Mouse (Mus musculus) yolk sac, embryonic 10.5 days (tissue): Measurements from ENCODE around the gene Cyp11a1.

Source experiments
- DNase-seq: peaks from one replicate; pipeline ENCODE4 v3.0.0-alpha.2; 2017; ENCODE audit warnings: low spot score

The Cyp11a1 gene

GRCm38 (mm10) chr9:58009015-58009362 is 2.8 kb downstream of the Cyp11a1 start:
- DNase-seq = peak; percentile 15

- DNase-seq = no peak
Measured at GRCm38 (mm10) chr9:58009588-58009987, 3.4 kb downstream of the Cyp11a1 start.

- DNase-seq = peak; percentile 33
Measured at GRCm38 (mm10) chr9:58011027-58011426, 4.8 kb downstream of the Cyp11a1 start.

DNA sequence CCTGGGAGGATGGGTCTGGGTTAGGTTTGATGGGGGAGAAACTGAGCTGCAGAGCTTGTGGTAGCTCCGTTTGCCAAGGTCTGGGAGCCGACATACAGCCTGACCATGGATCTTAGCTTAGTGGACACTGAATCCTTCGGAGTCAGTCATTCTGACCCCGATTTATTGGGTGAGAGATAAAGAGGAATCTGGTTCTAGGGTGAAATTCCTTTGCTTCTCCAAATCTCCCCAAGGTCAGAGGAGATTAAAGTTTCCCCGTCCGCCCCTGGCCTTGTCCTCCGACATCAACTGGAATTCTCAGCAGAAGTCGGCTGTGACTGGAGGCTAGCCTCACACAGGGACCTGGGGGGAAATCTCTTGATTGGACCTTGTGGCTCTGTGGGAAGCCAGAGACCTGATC is 5.3 kb downstream of the Cyp11a1 start:
- DNase-seq = no peak

DNA sequence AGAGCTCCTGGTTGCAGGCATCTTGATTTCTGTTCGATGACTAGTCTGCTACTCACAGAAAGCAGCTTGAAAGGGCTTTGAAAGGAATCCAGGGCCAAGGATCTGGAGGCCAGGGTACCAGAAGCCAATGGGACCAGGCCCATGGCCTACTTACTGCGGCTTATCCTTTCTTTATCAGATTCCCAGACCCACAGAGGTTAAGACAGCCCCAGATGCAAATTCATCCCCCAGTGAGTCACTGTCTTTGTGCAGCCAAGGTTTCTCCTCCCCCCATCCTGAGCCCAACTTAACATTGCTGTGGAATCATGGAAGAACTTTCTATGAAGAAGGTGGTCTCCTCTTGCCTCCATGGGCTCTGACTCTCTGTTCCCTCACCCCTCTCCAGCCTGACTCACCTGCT is 6.3 kb downstream of the Cyp11a1 start:
- no peak for DNase-seq

DNA sequence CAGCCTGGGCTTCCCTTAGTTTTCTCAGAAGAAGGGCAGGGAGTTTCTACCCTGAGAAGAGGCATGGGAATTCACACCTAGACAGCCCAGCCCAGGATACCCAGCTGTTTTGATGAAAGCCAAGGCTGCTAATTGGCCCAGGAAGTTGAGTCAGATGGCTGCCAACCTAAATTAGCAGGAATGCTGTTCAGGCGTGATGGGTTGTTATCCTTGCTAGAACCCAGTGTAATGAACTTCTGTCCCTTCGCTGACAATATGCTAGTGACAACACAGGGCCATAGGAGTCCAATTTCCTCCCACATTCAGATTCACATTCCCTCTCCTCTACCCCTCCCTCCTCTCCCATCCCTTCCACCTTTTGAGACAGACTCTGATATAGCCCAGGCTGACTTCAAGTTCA is 6.7 kb downstream of the Cyp11a1 start:
- DNase-seq = no peak

DNA sequence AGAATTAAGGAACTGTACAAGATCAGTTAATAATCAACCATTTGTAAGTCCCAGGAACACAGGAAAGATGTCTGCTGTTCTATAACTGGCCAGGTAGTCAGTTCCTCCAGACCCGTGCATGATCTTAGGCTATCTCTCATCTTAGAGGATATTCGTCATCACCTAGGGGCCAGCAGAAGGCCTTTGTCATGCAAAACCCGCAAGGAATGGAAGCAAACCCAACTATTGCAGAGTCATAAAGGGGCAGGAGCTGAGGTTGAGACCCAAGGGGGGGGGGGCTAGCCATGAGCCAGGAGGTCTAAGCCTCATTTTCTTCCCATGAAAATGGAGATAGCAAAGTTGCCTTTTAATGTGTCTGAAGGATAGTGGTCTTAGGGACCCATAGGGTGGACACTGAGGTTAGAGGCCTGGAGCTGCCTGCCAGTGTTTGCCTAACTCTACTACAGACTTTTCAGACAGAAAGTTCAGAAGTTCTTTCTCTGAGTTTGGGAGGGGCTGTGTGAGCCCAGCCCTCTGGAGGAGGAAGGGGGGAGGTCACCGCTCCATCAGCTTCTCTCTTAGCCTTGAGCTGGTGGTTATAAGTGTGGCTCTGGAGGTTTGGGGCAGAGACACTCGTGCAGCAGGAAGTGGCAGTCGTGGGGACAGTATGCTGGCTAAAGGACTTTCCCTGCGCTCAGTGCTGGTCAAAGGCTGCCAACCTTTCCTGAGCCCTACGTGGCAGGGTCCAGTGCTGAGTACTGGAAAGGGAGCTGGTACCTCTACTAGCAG is 8.4 kb downstream of the Cyp11a1 start:
- no peak for DNase-seq

DNA sequence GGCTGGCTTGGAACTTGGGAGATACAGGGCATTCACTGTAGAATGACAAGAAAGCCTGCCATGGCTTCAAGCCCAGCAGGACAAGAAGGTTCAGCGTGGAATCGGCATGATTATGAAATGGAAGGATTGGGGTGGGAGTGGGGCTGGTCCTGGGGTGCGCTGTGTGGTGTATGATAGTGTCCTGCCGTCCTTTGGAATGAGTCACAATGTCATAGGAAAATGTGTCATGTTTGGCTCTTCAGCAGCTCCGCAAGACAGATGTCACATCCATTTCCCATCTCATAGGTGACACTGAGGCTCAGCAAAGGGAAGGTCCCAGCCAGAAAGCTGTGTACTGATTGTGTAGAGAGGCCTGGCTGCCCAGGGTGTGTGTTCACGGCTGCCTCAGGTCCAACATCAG is 9.6 kb downstream of the Cyp11a1 start:
- no peak for DNase-seq

GRCm38 (mm10) chr9:58016962-58017361 is 10.8 kb downstream of the Cyp11a1 start:
- DNase-seq = no peak

DNA sequence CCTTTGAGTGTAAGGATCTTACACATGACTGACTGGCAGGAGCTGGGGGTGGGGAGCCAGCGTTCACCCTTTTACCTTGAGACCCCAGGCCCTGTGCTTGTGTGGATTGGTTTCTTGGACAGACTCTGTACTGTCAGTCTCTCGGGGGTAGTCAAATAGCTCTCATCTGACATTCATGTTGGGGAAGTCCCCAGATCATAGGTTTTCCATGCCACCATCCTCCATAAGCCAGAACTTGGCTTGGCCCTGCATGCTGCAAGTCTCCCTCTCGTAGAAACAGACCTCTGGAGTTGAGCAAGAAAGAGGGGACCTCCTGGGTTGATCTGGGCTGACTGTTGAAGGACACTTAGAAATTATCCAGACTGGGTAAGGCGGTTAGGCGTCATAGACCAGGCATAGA is 12.2 kb downstream of the Cyp11a1 start:
- DNase-seq = no peak

GRCm38 (mm10) chr9:58025995-58026394 is 19.8 kb downstream of the Cyp11a1 start:
- DNase-seq = no peak

DNA sequence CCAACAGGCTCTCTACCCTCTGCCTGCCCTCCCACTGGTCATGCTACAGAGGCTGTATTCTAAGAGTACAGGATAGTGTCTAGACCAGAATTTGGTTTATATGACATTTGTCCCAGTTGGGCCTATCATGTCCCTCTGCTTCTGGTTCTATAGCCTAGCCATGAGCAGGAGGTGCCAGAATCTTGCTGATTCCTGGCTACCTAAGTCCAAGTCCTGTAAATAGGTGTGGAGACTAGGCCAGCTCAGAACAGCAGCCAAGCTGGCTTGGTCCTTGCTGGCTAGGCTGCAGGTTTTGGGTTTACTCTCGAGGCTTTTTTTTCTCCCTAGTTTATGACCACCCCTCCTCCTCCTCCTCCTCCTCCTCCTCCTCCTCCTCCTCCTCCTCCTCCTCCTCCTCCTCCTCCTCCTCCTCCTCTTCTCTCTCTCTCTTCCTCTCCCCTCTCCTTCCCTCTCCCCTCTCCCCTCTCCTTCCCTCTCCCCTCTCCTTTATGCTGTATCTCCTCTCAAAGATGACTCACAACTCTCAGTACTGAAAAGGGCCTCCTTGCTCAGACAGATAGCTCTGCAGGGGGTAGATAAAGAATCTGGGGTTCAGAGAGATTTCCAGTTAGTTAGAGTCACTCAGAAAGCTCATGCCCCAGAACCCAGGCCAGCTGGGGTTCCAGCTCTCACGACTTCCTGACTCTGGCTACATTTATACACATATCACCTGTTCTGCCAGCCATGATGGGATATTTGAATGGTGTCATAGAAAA is 21.4 kb downstream of the Cyp11a1 start:
- DNase-seq = no peak

- no peak for DNase-seq
Measured at GRCm38 (mm10) chr9:58028841-58029240, 22.6 kb downstream of the Cyp11a1 start.

- no peak for DNase-seq
Measured at GRCm38 (mm10) chr9:58029635-58030034, 23.4 kb downstream of the Cyp11a1 start.

DNA sequence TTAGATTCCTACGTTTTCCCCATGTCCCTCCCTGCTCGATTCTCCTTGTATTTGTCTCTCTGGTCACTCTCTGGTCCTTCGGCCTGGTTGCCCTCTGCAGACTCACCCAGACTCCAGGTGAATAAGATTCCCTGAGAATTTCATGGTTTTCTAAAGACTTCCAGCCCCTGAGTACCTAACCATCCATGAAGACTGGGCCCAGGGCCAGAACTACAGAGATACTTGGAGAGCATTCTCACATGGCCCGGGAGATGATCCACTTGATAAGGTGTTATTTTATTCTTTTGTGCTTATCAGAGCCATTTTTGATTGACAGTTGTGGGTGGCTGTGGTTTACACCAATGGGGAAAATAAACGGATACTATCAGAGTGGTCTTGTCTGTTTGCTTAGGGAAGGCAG is 25.7 kb downstream of the Cyp11a1 start:
- no peak for DNase-seq

DNA sequence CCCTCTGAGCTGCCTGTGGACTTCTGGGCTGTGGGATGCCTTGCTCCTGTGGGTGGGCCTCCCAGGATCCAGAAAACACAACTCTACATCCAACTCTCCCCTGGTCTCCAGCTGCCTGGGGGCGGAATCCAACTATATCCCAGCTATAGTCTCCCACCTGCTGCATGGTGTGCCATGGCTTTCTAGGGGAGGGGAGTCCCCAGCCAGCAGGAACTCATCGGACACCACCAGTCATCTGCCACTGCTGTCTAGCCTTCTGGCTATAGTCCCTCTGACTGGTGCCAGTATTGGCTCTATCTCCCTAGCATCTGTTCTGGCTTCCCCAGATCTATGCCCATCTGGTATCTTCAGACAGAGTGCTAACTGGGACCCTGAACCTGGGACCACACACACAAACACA is 29.3 kb downstream of the Cyp11a1 start:
- DNase-seq = no peak

DNA sequence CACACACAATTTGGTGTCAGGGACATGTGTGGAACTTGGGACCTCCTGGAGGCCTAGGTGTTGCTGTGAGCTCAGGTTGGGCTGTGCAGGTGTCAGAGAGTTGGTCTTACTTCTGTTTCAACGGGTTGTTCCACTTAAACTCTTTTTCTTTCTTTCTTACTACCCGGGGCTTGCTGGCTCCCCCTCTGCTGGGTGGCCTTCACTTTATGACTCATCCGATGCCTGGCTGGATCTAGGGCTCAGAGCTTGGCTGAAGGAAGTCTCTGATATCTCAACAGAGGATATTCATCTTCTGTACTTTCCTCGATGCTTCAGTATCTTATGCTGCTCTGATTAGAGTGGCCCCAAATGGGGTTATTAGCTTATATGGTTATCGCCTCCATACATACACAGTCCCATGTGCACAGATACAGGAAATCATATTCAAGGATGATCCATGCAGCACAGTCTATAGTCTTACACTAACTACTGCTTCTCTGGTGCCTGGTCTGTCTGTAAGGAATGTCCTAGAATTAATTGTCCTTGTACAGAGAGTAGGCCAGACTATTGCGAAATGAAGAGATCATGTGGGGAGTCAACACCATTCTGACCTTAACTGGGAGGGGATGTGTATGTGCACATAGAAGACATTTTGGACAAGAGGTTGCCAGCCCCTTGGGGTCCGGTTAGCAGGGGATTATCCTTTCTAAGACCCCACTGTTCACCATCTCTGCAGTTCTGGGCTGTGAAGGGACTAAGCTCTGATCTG is 29.9 kb downstream of the Cyp11a1 start:
- no peak for DNase-seq

DNA sequence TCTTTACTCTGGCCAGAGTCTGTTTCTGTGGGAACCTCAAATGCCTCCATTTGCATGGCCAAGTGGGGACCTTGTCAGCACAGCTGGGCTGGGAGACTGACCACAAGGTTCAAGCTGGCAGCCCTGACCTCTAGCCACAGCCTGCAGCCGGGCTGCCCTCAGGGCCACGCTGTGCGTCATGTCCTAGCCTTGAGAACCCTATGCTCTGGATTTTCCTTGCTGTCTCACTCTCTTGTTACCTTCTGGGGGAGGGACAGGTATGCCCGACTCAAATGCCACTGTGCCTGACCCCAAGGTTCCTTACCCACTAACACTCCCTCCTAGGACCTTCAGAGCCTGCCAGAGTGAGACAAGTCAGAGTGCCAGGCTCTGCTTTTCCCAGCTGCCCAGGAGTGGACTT is 30.8 kb downstream of the Cyp11a1 start:
- no peak for DNase-seq

DNA sequence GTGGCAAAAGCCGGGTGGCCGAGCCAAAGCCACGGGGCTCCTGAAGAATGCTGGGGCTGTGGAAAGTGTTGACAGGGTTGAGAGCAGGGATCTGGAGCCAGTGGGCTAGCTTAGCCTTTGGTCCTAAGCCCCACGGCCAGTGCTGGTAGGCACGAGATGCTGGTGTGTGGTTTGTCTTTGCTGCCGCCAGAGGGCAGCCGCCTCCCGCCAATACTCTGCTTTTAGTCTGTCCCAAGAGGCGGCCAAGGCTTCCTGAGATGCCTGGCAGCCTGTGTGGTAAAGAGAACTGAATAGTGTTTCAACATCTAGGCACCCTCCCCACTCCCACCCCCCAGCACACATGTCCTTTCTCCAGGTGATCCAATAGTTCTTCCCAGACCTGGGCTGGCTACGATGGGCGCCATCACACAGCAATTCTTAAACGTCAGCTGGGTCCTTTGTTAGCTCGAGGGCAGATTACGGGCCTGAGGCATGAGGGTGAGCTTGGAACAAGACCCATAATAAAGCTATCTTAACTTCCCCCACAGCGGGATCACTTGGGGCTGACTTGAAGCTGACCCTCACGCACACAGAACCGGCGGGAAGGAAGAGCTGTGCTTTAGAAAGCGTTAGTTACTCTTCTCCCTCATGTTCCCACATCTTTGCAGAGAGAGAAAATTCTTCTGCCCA is 32.4 kb downstream of the Cyp11a1 start:
- peak; percentile 51 for DNase-seq

- DNase-seq = no peak
Measured at GRCm38 (mm10) chr9:58040977-58041376, 34.8 kb downstream of the Cyp11a1 start.

DNA sequence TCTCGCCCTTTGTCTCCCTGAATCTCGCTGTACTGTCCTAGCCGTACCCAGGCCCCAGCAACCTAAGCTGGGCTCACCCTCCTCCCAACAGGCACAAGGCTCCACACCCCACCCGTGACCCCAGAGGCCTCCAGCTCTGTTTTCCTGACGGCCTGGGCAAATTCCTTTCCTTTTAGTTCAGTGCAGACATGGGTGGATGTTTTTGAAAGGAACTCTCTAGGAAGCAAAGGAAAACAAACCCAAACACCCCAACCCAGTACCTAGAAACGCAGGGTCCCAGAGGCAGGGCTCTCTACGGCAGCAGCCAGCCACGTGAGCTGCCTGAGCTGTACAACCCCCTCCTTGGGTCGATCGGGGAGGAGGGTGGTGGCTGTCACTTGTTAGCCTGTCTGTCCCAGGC is 36.2 kb downstream of the Cyp11a1 start:
- peak; percentile 5 for DNase-seq

DNA sequence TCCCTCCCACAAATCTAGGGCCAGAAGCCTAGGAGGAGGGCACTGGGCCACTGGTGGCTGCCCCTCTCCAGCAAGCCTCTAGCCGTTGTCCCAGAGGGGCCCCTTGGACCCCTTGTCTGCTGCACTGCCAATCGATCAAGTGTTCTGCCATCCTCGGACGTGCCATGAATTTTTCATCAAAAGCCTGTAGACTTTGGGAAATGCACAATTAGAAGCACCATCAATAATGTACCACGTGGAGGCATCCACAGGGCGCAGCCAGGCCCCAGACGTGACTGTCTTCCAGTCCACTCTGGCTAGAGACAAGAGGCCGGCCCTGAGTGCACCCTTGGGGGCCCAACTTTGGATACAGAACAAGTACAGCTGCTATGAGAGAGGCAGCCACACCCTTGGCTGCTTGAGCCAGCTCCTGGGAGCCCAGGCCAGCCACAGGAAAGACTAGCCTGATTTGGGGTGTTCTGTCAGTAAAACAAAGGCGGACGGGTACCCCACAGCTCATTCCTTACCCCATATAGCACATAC is 37.3 kb downstream of the Cyp11a1 start:
- no peak for DNase-seq
